Mouse (Mus musculus): Measurements from ENCODE around the gene Gcc2. TPM values are rescaled to one million over a fixed set of nuclear protein-coding genes. Genes with fewer than 3 reads are reported as not detected.
"Not testable (repeated sequence)": the region's sequence is repeated elsewhere in the genome, so short reads cannot be mapped to it uniquely, and the experiment has no call there.

The Gcc2 gene
- polyA plus RNA-seq, 1 experiment, result 22.5 TPM

DNA sequence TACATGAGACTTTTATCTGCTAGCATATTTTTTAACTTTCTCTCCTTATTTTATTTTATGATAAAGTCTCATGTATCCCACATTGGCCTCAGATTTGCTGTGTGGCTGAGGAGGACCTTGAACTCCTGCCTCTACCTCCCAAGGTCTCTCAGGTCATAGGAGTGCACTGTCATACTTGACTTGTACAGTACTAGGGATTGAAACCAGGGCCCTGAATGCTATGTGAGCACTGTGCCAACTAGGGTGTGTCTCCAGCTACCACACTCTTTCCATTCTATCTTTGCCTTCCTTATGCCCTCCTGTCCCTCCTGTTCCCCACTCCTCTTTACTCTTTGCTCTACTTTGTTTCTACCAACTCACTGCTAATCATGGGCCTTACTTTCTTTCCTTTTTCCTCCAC lies 75.3 kb downstream of the Gcc2 start:
- Histone ChIP-seq H3K4me3 (ENCODE audit: low read depth, low read length) (no peak overlapping the region), H3K9ac (ENCODE audit: low read depth, poor library complexity, severe bottlenecking) (no peak overlapping the region), H3K36me3 (ENCODE audit: control insufficient read depth, insufficient read depth, low read length, poor library complexity, severe bottlenecking) (no peaks in the 10 kb centered on the region), H3K27me3 (ENCODE audit: control insufficient read depth, insufficient read depth, low read length, poor library complexity, severe bottlenecking) (no peaks in the 10 kb centered on the region), H3K27ac (ENCODE audit: insufficient read depth, low read length) (no peak overlapping the region), H3K9me3 (replicated peaks; ENCODE audit: control insufficient read depth, insufficient read depth, low read length, poor library complexity, severe bottlenecking) (no peaks in the 10 kb centered on the region), H3K4me1 (ENCODE audit: control insufficient read depth, insufficient read depth, low read length) (peaks cover 2% of the 10 kb centered on the region)
- TF ChIP-seq CTCF (IDR thresholded peaks at IDR 0.05; ENCODE audit: low read depth, low read length) (no peak), POLR2A (IDR thresholded peaks at IDR 0.05; ENCODE audit: insufficient read depth, low read length) (no peak), EP300 (IDR thresholded peaks at IDR 0.05; ENCODE audit: insufficient read depth, low read depth, low read length) (no peak)

DNA sequence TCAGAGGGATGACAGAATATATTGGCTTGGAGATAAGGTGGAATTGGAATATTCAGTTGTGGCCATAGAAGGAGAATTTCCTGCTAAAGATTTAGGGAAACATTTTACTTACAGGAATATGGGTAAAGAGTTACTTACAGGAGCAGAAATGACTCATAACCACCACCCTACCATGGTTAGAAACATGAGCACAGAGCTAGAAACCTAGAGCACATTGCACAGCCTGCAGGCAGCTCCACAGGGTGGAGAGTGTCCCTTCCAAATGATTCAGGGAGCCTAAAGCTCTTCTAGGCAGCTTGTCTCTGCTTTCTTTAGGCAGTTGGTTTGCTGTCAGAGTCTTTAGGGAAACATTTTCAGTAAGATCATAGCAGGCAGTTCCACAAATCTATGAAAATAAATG lies 76.4 kb downstream of the Gcc2 start:
- H3K36me3 ChIP-seq (ENCODE audit: control insufficient read depth, insufficient read depth, low read length, poor library complexity, severe bottlenecking), result no peaks in the 10 kb centered on the region
- TF ChIP-seq CTCF (IDR thresholded peaks at IDR 0.05; ENCODE audit: low read depth, low read length) (no peak), EP300 (IDR thresholded peaks at IDR 0.05; ENCODE audit: insufficient read depth, low read depth, low read length) (no peak), POLR2A (IDR thresholded peaks at IDR 0.05; ENCODE audit: insufficient read depth, low read length) (no peak)
- no peaks in the 10 kb centered on the region for H3K27me3 ChIP-seq (ENCODE audit: control insufficient read depth, insufficient read depth, low read length, poor library complexity, severe bottlenecking)
- H3K9me3 ChIP-seq (replicated peaks; ENCODE audit: control insufficient read depth, insufficient read depth, low read length, poor library complexity, severe bottlenecking), result no peaks in the 10 kb centered on the region
- no peak overlapping the region for H3K9ac ChIP-seq (ENCODE audit: low read depth, poor library complexity, severe bottlenecking)
- peaks cover 1% of the 10 kb centered on the region for H3K4me1 ChIP-seq (ENCODE audit: control insufficient read depth, insufficient read depth, low read length)
- no peak overlapping the region for H3K4me3 ChIP-seq (ENCODE audit: low read depth, low read length)
- no peak overlapping the region for H3K27ac ChIP-seq (ENCODE audit: insufficient read depth, low read length)

DNA sequence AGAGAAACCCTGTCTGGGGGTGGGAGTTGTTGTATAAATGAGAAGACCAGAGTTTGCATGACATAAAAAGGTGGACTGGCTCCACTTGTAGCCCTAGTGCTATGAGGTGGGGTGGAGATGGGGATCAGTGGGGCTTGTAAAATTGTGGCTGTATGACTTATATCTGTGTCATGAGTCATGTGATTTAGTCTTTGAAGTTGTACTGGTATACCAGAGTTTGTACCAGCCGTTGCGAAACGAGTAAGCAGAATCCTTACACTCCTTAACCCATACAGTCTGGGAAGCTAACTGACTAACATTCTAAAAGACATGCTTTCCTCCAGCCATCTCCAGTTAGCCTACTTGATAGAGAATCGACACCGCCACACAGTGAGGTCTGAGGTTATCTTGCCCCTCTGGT lies 78.1 kb downstream of the Gcc2 start:
- no peak for TF ChIP-seq POLR2A (IDR thresholded peaks at IDR 0.05; ENCODE audit: insufficient read depth, low read length)
- no peak for TF ChIP-seq CTCF (IDR thresholded peaks at IDR 0.05; ENCODE audit: low read depth, low read length)
- TF ChIP-seq EP300 (IDR thresholded peaks at IDR 0.05; ENCODE audit: insufficient read depth, low read depth, low read length), result no peak

DNA sequence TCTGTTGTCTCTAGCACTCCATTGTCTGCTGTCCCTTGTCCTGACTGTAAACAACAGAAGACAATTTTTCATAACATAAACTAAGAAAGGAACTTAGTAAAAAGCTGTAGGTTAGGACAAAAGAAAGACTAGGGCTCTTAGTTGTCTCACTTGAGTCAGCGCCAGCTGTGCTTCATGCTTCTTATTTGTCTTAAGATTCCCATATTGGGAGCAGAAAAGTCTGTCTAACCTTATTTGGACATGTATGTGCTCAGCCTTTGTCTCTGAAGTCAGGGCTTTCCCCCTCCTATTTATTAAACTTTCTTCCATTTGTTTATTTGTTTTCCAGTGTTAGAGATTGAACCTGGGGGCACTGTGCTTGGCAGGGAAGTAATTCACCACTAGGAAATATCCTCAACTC lies 80.9 kb downstream of the Gcc2 start:
- H3K9ac ChIP-seq (ENCODE audit: low read depth, poor library complexity, severe bottlenecking), result no peak overlapping the region
- no peaks in the 10 kb centered on the region for H3K36me3 ChIP-seq (ENCODE audit: control insufficient read depth, insufficient read depth, low read length, poor library complexity, severe bottlenecking)
- no peaks in the 10 kb centered on the region for H3K27me3 ChIP-seq (ENCODE audit: control insufficient read depth, insufficient read depth, low read length, poor library complexity, severe bottlenecking)
- H3K9me3 ChIP-seq (replicated peaks; ENCODE audit: control insufficient read depth, insufficient read depth, low read length, poor library complexity, severe bottlenecking), result no peaks in the 10 kb centered on the region
- H3K27ac ChIP-seq (ENCODE audit: insufficient read depth, low read length), result no peak overlapping the region
- TF ChIP-seq CTCF (IDR thresholded peaks at IDR 0.05; ENCODE audit: low read depth, low read length) (no peak), EP300 (IDR thresholded peaks at IDR 0.05; ENCODE audit: insufficient read depth, low read depth, low read length) (no peak), POLR2A (IDR thresholded peaks at IDR 0.05; ENCODE audit: insufficient read depth, low read length) (no peak)
- H3K4me1 ChIP-seq (ENCODE audit: control insufficient read depth, insufficient read depth, low read length), result no peaks in the 10 kb centered on the region
- H3K4me3 ChIP-seq (ENCODE audit: low read depth, low read length), result no peak overlapping the region

More for the DNA sequence above, 78.1 kb downstream of the Gcc2 start:
- Histone ChIP-seq H3K27ac (ENCODE audit: insufficient read depth, low read length) (no peak overlapping the region), H3K36me3 (ENCODE audit: control insufficient read depth, insufficient read depth, low read length, poor library complexity, severe bottlenecking) (no peaks in the 10 kb centered on the region), H3K4me1 (ENCODE audit: control insufficient read depth, insufficient read depth, low read length) (no peaks in the 10 kb centered on the region), H3K27me3 (ENCODE audit: control insufficient read depth, insufficient read depth, low read length, poor library complexity, severe bottlenecking) (no peaks in the 10 kb centered on the region), H3K4me3 (ENCODE audit: low read depth, low read length) (no peak overlapping the region), H3K9me3 (replicated peaks; ENCODE audit: control insufficient read depth, insufficient read depth, low read length, poor library complexity, severe bottlenecking) (no peaks in the 10 kb centered on the region), H3K9ac (ENCODE audit: low read depth, poor library complexity, severe bottlenecking) (no peak overlapping the region)

DNA sequence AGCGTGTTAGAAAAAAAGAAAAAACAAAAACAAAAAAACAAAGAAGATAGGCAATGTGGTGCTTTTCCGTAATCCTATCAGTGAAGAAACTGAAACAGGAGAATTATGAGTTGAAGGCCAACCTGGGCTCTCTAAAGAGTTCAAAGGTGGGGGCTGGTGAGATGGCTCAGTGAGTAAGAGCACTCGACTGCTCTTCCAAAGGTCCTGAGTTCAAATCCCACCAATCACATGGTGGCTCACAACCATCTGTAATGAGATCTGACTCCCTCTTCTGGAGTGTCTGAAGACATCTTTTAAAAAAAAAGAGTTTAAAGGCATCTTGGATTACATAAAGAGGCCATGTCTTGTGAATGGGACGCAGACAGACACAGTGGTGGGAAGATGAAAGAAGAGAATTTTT lies 81.8 kb downstream of the Gcc2 start:
- H3K9ac ChIP-seq (ENCODE audit: low read depth, poor library complexity, severe bottlenecking); H3K27ac ChIP-seq (ENCODE audit: insufficient read depth, low read length); H3K4me3 ChIP-seq (ENCODE audit: low read depth, low read length); H3K36me3 ChIP-seq (ENCODE audit: control insufficient read depth, insufficient read depth, low read length, poor library complexity, severe bottlenecking); H3K4me1 ChIP-seq (ENCODE audit: control insufficient read depth, insufficient read depth, low read length); H3K9me3 ChIP-seq (replicated peaks; ENCODE audit: control insufficient read depth, insufficient read depth, low read length, poor library complexity, severe bottlenecking); H3K27me3 ChIP-seq (ENCODE audit: control insufficient read depth, insufficient read depth, low read length, poor library complexity, severe bottlenecking): not testable (repeated sequence)

DNA sequence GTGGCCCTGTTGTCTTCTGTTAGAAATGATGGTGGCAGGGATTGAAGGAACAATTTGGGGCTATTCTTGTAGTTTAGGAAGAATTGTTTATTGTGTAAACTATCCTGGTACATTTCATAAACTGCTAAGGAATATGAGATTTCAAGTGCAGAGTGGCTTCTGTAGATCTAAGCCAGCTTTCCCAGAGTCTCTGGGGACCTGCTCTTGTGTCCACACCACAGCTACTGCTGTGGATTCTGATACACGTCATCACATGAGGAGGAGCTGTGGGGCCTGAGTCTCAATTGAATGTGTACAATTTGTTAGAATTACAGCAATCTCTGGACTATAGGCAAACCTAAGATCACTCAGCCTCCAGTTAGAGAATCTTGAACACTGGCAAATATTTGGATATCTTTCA lies 83.3 kb downstream of the Gcc2 start:
- Histone ChIP-seq H3K9ac (ENCODE audit: low read depth, poor library complexity, severe bottlenecking) (no peak overlapping the region), H3K9me3 (replicated peaks; ENCODE audit: control insufficient read depth, insufficient read depth, low read length, poor library complexity, severe bottlenecking) (no peaks in the 10 kb centered on the region), H3K27ac (ENCODE audit: insufficient read depth, low read length) (no peak overlapping the region), H3K36me3 (ENCODE audit: control insufficient read depth, insufficient read depth, low read length, poor library complexity, severe bottlenecking) (no peaks in the 10 kb centered on the region), H3K27me3 (ENCODE audit: control insufficient read depth, insufficient read depth, low read length, poor library complexity, severe bottlenecking) (no peaks in the 10 kb centered on the region), H3K4me1 (ENCODE audit: control insufficient read depth, insufficient read depth, low read length) (no peaks in the 10 kb centered on the region), H3K4me3 (ENCODE audit: low read depth, low read length) (no peak overlapping the region)
- TF ChIP-seq CTCF (IDR thresholded peaks at IDR 0.05; ENCODE audit: low read depth, low read length) (no peak), EP300 (IDR thresholded peaks at IDR 0.05; ENCODE audit: insufficient read depth, low read depth, low read length) (no peak), POLR2A (IDR thresholded peaks at IDR 0.05; ENCODE audit: insufficient read depth, low read length) (no peak)
